Mouse (Mus musculus) splenic B cell, adult 2 months (primary cell): ENCODE measurements around the gene Psma1.
A peak's percentile ranks its signal among the peaks of the same experiment; 100 is the strongest.

Source experiments
- DNase-seq: peaks from one replicate; pipeline ENCODE4 v3.0.0-alpha.2; 2011; ENCODE audit warnings: low read depth, low spot score
- H3K27me3 ChIP-seq: 2 replicates; pipeline ENCODE4 v1.6.1; 2012; ENCODE audit warnings: mild to moderate bottlenecking, low read length, moderate library complexity, mixed read lengths; ENCODE audit not compliant: control insufficient read depth, poor library complexity, insufficient read depth, severe bottlenecking
- H3K36me3 ChIP-seq: 2 replicates; pipeline ENCODE4 v1.6.1; 2012; ENCODE audit warnings: mild to moderate bottlenecking, low read length, moderate library complexity, mixed read lengths; ENCODE audit not compliant: control insufficient read depth, poor library complexity, insufficient read depth, severe bottlenecking

The Psma1 gene

DNA sequence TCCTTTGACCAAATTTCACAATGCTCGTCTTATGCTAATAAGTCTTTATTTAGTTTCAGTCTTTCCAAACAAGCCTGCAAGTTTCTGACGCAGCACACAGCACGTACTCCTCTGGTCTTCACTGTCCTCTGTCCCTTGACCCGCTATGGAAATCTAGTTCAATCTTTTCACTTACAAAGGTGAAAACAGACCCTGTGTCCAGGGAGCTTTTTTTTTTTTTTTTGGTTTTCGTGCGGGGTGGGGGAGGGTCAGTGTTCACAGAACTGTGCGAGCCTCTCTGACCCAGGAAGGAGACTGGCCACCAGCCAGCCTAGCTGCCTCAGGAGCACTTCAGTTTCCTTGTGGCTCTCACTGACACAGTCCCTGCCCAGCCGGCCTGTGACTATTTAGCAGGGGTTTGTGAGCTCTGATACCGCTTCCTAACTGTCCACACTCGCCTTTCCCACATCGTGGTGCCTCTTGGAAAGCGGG, 16.6 kb upstream of the Psma1 start:
- peak; percentile 35 for DNase-seq
- Histone ChIP-seq H3K36me3 (no peaks in the 10 kb centered on the region), H3K27me3 (no peaks in the 10 kb centered on the region)

DNA sequence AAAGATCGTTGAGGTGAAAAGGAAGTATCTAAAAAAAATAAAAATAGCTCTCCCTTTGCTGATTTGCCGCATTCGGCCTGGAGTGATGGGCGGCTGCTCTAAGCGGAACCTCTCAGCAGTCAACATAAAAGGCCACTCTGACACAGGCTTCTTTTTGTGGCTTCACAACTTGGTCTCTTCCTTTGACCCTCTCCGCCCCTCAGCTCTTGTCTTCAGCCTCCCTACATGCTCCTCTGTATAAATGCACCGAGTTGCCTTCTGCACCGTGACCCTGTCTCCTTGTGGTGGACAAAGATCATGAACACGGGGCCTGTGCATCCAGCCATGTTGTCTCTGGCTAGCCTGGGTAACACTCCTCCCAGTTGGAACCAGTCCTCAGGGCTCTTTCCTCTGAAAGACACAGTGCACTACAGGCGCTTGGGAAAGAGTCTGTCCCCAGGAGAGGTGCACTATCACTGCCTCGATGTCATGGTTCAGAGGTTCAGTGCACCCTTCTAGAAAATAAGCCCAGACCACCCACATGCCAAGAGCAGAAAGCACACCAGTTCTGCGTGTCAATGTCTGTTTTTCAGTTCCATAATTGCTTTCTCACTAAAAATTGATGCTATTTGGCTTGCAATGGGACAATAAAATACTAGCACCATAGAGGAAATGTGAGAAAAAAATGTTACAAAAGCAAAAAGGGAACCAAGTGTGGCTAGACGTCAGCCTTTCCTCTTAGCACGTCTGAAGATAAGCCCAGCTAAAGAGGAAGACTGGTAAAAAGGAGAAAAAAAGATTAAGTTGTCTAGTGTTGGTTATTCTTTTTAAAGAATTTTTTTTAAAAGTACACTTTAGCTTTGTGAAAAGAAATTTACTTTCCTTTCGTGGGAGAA, 15.8 kb upstream of the Psma1 start:
- Histone ChIP-seq H3K27me3 (no peaks in the 10 kb centered on the region), H3K36me3 (no peaks in the 10 kb centered on the region)
- peak; percentile 79 for DNase-seq

DNA sequence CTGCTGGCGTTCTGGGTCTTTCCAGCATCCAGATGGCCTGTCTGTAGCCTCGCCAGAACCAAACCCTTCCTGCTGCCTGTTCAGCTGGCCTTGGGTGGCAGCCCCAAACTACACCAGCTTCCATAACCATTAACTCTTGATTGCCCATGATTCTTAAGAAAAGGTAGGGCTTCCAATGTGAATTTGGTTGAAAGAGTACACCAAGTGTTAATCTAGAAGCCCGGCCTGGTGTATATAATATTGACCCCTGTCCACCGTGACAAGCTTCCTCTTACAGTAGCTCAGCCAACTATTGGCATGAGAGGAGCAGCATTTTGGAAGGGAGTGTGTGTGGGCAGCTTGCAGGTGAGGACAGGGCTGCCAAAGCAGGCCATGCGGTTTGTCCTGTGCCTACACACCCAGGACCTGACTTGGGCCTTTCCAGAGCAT, 14.2 kb upstream of the Psma1 start:
- H3K27me3 ChIP-seq, result no peaks in the 10 kb centered on the region
- H3K36me3 ChIP-seq, result no peaks in the 10 kb centered on the region
- DNase-seq, result no peak

DNA sequence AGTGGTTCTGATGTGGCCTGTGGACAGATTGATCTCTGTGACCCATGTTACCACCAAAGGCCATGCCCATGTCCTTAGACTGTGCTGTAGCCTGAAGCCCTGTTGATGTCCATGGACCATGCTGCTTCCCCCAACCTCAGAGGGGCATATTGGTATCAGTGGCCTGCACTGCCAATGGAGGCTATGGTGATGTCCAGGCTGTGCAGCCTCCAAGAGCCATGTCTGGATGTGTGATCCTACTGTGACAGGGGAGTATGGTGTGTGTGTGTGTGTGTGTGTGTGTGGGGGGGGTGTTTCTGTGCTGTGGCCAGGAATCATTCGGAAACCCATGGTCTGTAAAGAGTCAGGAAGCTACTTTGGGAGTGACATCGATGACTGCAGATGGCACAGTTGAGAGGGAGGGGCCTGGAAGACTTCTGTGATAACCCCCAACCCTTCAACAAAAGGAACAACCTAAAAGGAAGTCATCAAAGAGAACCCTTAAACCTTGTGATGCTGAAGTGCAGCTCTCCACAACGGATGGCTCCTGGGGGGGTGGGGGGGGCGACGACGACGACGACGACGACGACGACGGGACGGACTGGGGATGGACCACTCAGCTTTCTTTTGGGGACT, 8.5 kb upstream of the Psma1 start:
- Histone ChIP-seq H3K36me3 (no peaks in the 10 kb centered on the region), H3K27me3 (no peaks in the 10 kb centered on the region)
- no peak for DNase-seq

DNA sequence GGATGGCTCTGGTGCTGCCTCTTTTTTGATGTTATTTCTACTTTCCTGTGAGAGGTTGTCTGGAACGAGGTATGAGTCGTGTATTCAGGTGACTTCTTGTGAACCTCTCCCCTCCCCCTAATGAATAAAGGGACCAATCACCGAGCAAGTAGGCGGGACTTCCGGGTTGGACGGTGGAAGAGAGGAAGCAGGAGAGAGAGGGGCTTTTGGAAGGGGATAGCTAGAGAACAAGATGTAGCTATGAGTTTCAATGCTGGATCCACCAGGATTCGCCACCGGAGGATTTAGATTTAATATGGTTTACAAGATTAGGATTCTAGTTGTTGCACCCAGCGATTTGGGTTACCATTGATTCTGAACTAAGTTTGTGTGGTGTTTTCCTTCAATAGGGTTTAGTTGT, 7.1 kb upstream of the Psma1 start:
- H3K27me3 ChIP-seq, result no peaks in the 10 kb centered on the region
- H3K36me3 ChIP-seq, result no peaks in the 10 kb centered on the region
- no peak for DNase-seq

DNA sequence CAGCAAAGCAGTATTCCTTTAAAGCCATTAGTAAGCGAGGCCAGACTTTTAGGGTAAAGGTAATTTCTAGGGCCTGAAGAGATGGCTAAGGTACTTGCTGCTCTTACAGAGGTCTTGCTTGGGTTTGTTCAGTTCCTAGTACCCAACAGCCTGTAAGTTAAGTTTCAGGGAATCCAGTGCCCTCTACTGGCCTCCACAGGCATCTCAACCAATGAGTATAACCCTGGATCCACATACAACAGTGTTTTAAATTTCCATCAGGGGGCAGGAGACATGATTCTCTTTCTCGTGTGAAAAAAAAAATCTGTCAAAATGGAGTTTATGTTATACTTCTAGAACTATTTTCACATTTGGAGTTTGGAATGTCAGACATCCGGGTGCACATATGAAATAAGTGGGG, 5.8 kb upstream of the Psma1 start:
- DNase-seq, result peak; percentile 87
- no peaks in the 10 kb centered on the region for H3K36me3 ChIP-seq

DNA sequence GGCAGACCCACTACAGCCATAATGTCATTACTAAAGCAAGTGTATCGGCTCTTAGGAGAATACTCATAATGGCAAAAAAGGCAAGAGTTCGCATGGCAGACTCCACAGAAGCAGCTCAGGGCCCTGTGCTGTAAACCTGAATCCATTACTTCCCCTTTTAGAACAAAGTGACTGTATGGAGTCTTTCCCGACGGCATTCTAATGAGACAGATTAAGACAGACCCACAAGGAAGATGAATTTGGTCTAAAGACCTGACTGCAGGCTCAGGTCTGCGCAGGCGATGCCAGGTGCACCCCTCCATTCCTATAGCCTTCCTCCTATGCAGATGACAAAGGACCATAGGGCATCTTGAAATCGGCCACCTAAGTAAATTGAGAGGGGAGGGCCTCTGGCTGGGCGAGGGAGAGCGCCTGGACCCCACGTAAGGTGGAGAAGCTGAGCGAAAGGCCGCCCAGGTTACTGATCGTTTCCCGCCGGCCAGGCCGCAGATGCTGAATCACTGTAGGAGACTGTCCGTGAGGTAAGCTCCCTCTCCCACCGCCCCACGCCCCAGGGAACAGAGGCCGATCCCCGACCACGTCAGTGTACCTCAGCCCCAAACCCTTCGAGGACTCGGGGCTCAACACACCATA, 430 bp downstream of the Psma1 start:
- no peaks in the 10 kb centered on the region for H3K27me3 ChIP-seq
- DNase-seq, result no peak
- H3K36me3 ChIP-seq, result peaks cover 7% of the 10 kb centered on the region; the same call in 1 of the 2 replicates

More for the DNA sequence above, 5.8 kb upstream of the Psma1 start:
- no peaks in the 10 kb centered on the region for H3K27me3 ChIP-seq

DNA sequence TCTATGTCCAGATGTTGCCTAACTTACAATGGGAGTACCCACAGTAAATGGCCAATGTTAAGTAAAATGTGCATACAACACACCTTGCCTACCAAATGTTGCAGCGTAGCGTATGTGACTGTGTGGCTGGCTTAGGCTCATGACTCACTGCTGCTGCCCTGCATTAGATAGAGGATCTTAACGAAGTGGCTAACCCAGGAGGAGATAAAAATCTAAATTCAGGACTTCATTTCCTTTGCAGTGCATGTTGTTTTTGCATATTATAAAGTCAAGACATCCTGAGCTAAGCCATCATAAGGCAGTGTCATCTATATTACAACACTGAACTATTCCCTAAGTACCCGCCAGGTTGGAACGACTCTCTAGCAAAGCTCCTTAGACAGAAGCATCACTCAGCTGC, 7.5 kb downstream of the Psma1 start:
- DNase-seq, result no peak
- Histone ChIP-seq H3K36me3 (0 out of 2 replicates have a peak, but pooled peaks cover 15% of the 10 kb centered on the region), H3K27me3 (no peaks in the 10 kb centered on the region)

DNA sequence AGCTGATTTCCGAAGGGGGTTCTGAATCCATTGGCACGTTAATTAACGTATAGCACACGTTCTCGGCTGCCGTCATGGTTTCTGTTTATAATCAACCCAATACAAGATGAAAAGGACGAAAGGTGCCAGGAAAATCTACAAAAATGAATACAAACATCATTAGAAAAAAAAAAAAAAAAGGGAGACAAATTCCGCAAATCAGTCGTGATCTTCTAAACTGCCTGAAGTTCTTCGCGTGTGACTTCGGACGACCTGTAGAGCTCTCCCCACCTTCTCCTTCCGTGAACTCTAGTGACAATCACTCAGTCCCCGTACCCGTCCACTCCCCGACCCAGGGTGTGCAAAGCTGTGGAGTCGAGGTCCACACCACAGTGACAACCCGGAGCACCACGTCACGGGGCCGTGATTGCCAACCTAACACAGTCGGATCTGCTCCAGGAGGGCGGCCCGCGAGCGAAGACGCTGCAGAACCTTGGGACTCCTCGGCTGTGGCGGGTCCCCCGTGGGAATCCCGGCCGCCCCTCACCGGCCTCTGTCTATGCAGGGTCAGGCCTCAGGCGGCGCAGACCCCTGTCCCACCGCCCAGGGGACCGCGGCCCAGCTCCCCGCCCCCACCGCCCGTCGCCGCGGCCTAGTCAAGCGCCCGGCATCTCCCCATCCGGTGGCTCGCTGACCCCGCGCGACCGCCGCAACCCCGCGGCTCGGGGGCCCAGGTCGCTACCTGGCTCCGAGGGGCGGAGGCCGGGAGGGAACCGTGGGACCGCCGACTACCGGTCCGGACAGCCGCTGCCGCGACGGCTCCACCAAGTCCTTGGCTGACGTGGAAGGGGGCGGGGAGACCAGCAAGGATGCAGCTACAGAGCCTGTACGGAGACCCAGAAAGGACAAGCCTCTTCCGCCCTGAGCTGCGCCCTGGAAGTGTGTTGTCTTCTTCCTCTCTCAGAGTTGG, 21.8 kb downstream of the Psma1 start, which contains the start of gene Copb1:
TSS of gene Copb1 (minus strand) at position 827 of the 949 bp plus-strand sequence.
- Histone ChIP-seq H3K27me3 (no peaks in the 10 kb centered on the region), H3K36me3 (peaks cover 7% of the 10 kb centered on the region)
- peak; percentile 91 for DNase-seq

DNA sequence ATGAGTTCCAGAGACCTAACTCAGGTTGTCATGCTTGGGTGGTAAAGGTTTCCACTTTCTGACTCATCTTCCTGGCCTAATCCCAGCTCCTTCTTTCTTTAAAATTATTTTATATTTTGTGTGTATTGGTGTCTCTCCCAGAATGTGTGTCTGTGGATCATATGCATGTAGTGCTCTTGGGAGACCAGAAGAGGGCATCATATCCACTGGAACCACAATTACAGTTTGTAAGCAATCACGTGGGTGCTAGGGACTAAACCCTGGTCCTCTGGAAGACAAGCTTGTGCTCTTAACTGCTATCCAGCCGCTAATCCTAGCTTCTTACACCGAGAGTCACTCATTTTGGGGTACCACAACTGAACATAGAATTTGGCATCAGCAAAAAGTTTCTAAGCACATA, 24.2 kb downstream of the Psma1 start:
- H3K36me3 ChIP-seq, result peaks cover 16% of the 10 kb centered on the region
- DNase-seq, result peak; percentile 13
- no peaks in the 10 kb centered on the region for H3K27me3 ChIP-seq

DNA sequence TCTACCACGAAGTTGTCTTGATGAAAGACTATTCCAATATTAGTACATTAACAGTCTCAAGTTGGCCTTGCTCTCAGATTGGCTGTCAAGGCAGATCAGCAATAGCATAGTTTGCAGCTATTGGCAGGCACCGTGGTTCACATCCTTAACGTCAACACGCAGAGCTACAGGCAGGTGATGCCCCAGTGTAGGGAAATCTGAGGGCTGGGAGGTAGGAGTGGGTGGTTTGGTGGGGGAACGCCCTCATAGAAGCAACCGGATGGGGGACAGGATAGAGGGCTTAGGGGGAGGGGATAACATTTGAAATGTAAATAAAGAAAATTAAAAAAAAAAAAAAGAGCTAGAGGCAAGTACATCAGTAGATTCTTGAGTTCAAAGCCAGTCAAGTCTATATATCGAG, 41.9 kb downstream of the Psma1 start:
- no peak for DNase-seq
- Histone ChIP-seq H3K36me3 (peaks cover 19% of the 10 kb centered on the region), H3K27me3 (no peaks in the 10 kb centered on the region)

DNA sequence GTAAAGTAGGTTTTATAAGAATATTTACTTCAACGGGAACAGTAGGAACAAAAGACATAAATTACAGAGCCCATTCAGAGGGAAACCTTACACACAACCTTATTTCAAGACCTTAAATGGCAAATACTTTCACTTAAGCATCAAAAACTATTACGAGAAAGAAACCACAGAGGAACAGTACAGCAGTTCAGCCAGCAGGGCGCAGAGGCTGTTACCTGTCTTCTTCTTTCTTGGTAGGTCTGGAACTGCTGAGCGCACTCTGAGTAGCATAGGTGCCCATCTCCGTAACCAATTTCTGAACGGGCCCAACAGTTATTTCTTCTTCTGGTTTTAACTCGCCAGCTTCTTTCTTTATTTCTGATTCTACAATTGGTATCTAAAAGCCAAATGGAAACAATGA, 42.9 kb downstream of the Psma1 start:
- Histone ChIP-seq H3K27me3 (no peaks in the 10 kb centered on the region), H3K36me3 (peaks cover 18% of the 10 kb centered on the region)
- no peak for DNase-seq

DNA sequence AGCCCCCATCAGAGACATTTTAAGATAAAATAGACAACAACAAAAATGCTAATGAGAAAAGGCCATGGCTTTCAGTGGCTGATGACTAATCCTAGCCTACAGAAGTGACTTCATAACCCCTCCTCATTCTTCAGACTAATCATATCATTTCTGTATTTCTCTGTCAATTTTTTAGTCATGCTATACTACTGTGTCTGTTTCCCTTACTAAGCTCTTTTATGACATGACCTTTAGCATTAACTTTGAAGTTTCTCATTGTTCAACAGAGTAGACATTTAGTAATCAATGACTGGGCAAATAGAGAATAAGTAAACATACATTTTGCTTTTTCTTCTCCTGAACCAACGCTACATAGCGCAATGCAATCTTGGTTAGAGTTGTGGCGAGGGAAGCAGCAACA, 44.1 kb downstream of the Psma1 start:
- H3K36me3 ChIP-seq, result peaks cover 15% of the 10 kb centered on the region; the same call in 1 of the 2 replicates
- no peak for DNase-seq
- H3K27me3 ChIP-seq, result no peaks in the 10 kb centered on the region

DNA sequence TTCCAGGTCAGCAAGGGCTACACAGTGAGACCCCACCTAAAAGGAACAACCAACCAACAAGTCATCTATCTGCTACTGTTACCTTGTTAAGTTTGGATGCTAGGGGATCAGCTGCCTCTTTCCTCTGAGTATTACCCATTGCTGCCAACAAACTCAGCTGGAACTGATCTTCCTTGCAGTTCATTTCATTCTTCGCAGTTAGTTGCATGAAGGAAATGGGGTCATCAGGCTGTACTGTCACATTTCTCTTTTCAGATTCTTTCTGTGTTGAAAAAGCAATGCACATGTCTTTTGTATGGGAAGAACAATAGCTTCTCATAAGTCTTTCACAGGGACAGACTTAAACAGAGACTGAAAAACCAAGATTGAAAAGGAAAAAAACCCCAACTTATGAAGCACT, 49.4 kb downstream of the Psma1 start:
- Histone ChIP-seq H3K27me3 (no peaks in the 10 kb centered on the region), H3K36me3 (peaks cover 18% of the 10 kb centered on the region; the same call in 1 of the 2 replicates)
- DNase-seq, result no peak
